Mouse (Mus musculus): ENCODE measurements around the gene Ube2l3. TPM values are rescaled to one million over a fixed set of nuclear protein-coding genes. Genes with fewer than 3 reads are reported as not detected.

The Ube2l3 gene
- 264 and 291 TPM in 2 replicates for polyA plus RNA-seq (2015; fragmentation: Nextera tagmentation; extraction: Ambion mirVana)

- H3K27ac ChIP-seq (ENCODE audit: low read length) = peak within 1 kb of the TSS; percentile 79
- no peaks in the 10 kb centered on the region for H3K27me3 ChIP-seq (ENCODE audit: control insufficient read depth, insufficient read depth, low read depth, low read length)
- H3K4me1 ChIP-seq (ENCODE audit: control insufficient read depth, insufficient read depth, low read length) = peaks cover 15% of the 10 kb centered on the region
- no peaks in the 10 kb centered on the region for H3K9me3 ChIP-seq (replicated peaks; ENCODE audit: control insufficient read depth, low read length, poor library complexity, severe bottlenecking)
- H3K4me2 ChIP-seq (ENCODE audit: low read length) = peak within 1 kb of the TSS; percentile 76
- H3K9ac ChIP-seq (ENCODE audit: low read depth, low read length) = peak within 1 kb of the TSS; percentile 98
- ATAC-seq = no peak
- 84% methylated on average over 1 of the region's 1 CpGs for WGBS
- H3K4me3 ChIP-seq (ENCODE audit: low read depth, low read length) = peak within 1 kb of the TSS; percentile 70
- no peaks in the 10 kb centered on the region for H3K36me3 ChIP-seq (ENCODE audit: control insufficient read depth, insufficient read depth, low read length)
Measured at GRCm38 (mm10) chr16:17202549-17202948, at the start of gene Ube2l3. TSS of gene Ube2l3 (minus strand) at chr16:17202649.

- H3K27ac ChIP-seq (ENCODE audit: low read length) = no peak overlapping the region
- H3K4me2 ChIP-seq (ENCODE audit: low read length) = no peak overlapping the region
- H3K36me3 ChIP-seq (ENCODE audit: control insufficient read depth, insufficient read depth, low read length) = peaks cover 3% of the 10 kb centered on the region
- 74% methylated on average over 3 of the region's 3 CpGs for WGBS
- ATAC-seq = no peak
- no peak overlapping the region for H3K9ac ChIP-seq (ENCODE audit: low read depth, low read length)
- H3K27me3 ChIP-seq (ENCODE audit: control insufficient read depth, insufficient read depth, low read depth, low read length) = no peaks in the 10 kb centered on the region
- no peak overlapping the region for H3K4me3 ChIP-seq (ENCODE audit: low read depth, low read length)
- peaks cover 22% of the 10 kb centered on the region for H3K4me1 ChIP-seq (ENCODE audit: control insufficient read depth, insufficient read depth, low read length)
- no peaks in the 10 kb centered on the region for H3K9me3 ChIP-seq (replicated peaks; ENCODE audit: control insufficient read depth, low read length, poor library complexity, severe bottlenecking)
Measured at GRCm38 (mm10) chr16:17251539-17251938, 49.1 kb upstream of the Ube2l3 start.

GRCm38 (mm10) chr16:17249135-17249534 lies 46.7 kb upstream of the Ube2l3 start:
- H3K36me3 ChIP-seq (ENCODE audit: control insufficient read depth, insufficient read depth, low read length) = no peaks in the 10 kb centered on the region
- H3K4me3 ChIP-seq (ENCODE audit: low read depth, low read length) = no peak overlapping the region
- no peaks in the 10 kb centered on the region for H3K27me3 ChIP-seq (ENCODE audit: control insufficient read depth, insufficient read depth, low read depth, low read length)
- no peak overlapping the region for H3K4me2 ChIP-seq (ENCODE audit: low read length)
- 81% methylated on average over 6 of the region's 6 CpGs for WGBS
- no peak for ATAC-seq
- peaks cover 19% of the 10 kb centered on the region for H3K4me1 ChIP-seq (ENCODE audit: control insufficient read depth, insufficient read depth, low read length)
- no peak overlapping the region for H3K9ac ChIP-seq (ENCODE audit: low read depth, low read length)
- no peak overlapping the region for H3K27ac ChIP-seq (ENCODE audit: low read length)
- H3K9me3 ChIP-seq (replicated peaks; ENCODE audit: control insufficient read depth, low read length, poor library complexity, severe bottlenecking) = no peaks in the 10 kb centered on the region

- Histone ChIP-seq H3K9me3 (replicated peaks; ENCODE audit: control insufficient read depth, low read length, poor library complexity, severe bottlenecking) (no peaks in the 10 kb centered on the region), H3K27me3 (ENCODE audit: control insufficient read depth, insufficient read depth, low read depth, low read length) (no peaks in the 10 kb centered on the region), H3K4me1 (ENCODE audit: control insufficient read depth, insufficient read depth, low read length) (peaks cover 10% of the 10 kb centered on the region), H3K36me3 (ENCODE audit: control insufficient read depth, insufficient read depth, low read length) (no peaks in the 10 kb centered on the region), H3K9ac (ENCODE audit: low read depth, low read length) (no peak overlapping the region), H3K27ac (ENCODE audit: low read length) (no peak overlapping the region), H3K4me3 (ENCODE audit: low read depth, low read length) (no peak overlapping the region), H3K4me2 (ENCODE audit: low read length) (no peak overlapping the region)
- WGBS = 76% methylated on average over 4 of the region's 4 CpGs
- no peak for ATAC-seq
Measured at GRCm38 (mm10) chr16:17247727-17248126, 45.3 kb upstream of the Ube2l3 start.

GRCm38 (mm10) chr16:17244996-17245395 lies 42.5 kb upstream of the Ube2l3 start:
- H3K4me2 ChIP-seq (ENCODE audit: low read length) = no peak overlapping the region
- WGBS = 93% methylated on average over 1 of the region's 1 CpGs
- no peaks in the 10 kb centered on the region for H3K27me3 ChIP-seq (ENCODE audit: control insufficient read depth, insufficient read depth, low read depth, low read length)
- H3K9me3 ChIP-seq (replicated peaks; ENCODE audit: control insufficient read depth, low read length, poor library complexity, severe bottlenecking) = no peaks in the 10 kb centered on the region
- no peaks in the 10 kb centered on the region for H3K36me3 ChIP-seq (ENCODE audit: control insufficient read depth, insufficient read depth, low read length)
- no peak overlapping the region for H3K9ac ChIP-seq (ENCODE audit: low read depth, low read length)
- H3K27ac ChIP-seq (ENCODE audit: low read length) = no peak overlapping the region
- no peak overlapping the region for H3K4me3 ChIP-seq (ENCODE audit: low read depth, low read length)
- peaks cover under 1% of the 10 kb centered on the region; the same call in 1 of the 2 replicates for H3K4me1 ChIP-seq (ENCODE audit: control insufficient read depth, insufficient read depth, low read length)
- no peak for ATAC-seq

- WGBS = 85% methylated on average over 1 of the region's 1 CpGs
Measured at GRCm38 (mm10) chr16:17243731-17244130, 41.3 kb upstream of the Ube2l3 start.

GRCm38 (mm10) chr16:17239409-17239808 lies 37.0 kb upstream of the Ube2l3 start:
- H3K36me3 ChIP-seq (ENCODE audit: control insufficient read depth, insufficient read depth, low read length) = no peaks in the 10 kb centered on the region
- no peaks in the 10 kb centered on the region for H3K9me3 ChIP-seq (replicated peaks; ENCODE audit: control insufficient read depth, low read length, poor library complexity, severe bottlenecking)
- no peaks in the 10 kb centered on the region for H3K27me3 ChIP-seq (ENCODE audit: control insufficient read depth, insufficient read depth, low read depth, low read length)
- no peak overlapping the region for H3K27ac ChIP-seq (ENCODE audit: low read length)
- no peak overlapping the region for H3K4me2 ChIP-seq (ENCODE audit: low read length)
- ATAC-seq = no peak
- no peak overlapping the region for H3K9ac ChIP-seq (ENCODE audit: low read depth, low read length)
- 75% methylated on average over 2 of the region's 2 CpGs for WGBS
- peaks cover 45% of the 10 kb centered on the region for H3K4me1 ChIP-seq (ENCODE audit: control insufficient read depth, insufficient read depth, low read length)
- H3K4me3 ChIP-seq (ENCODE audit: low read depth, low read length) = no peak overlapping the region

More at GRCm38 (mm10) chr16:17243731-17244130, 41.3 kb upstream of the Ube2l3 start:
- H3K36me3 ChIP-seq (ENCODE audit: control insufficient read depth, insufficient read depth, low read length) = no peaks in the 10 kb centered on the region
- no peak for ATAC-seq
- no peaks in the 10 kb centered on the region for H3K27me3 ChIP-seq (ENCODE audit: control insufficient read depth, insufficient read depth, low read depth, low read length)
- H3K4me1 ChIP-seq (ENCODE audit: control insufficient read depth, insufficient read depth, low read length) = peaks cover 8% of the 10 kb centered on the region
- H3K9ac ChIP-seq (ENCODE audit: low read depth, low read length) = no peak overlapping the region
- no peaks in the 10 kb centered on the region for H3K9me3 ChIP-seq (replicated peaks; ENCODE audit: control insufficient read depth, low read length, poor library complexity, severe bottlenecking)
- no peak overlapping the region for H3K27ac ChIP-seq (ENCODE audit: low read length)
- no peak overlapping the region for H3K4me3 ChIP-seq (ENCODE audit: low read depth, low read length)
- H3K4me2 ChIP-seq (ENCODE audit: low read length) = no peak overlapping the region

GRCm38 (mm10) chr16:17237634-17238033 lies 35.2 kb upstream of the Ube2l3 start:
- Histone ChIP-seq H3K4me1 (ENCODE audit: control insufficient read depth, insufficient read depth, low read length) (peaks cover 46% of the 10 kb centered on the region), H3K4me3 (ENCODE audit: low read depth, low read length) (no peak overlapping the region), H3K9me3 (replicated peaks; ENCODE audit: control insufficient read depth, low read length, poor library complexity, severe bottlenecking) (no peaks in the 10 kb centered on the region), H3K27me3 (ENCODE audit: control insufficient read depth, insufficient read depth, low read depth, low read length) (no peaks in the 10 kb centered on the region), H3K9ac (ENCODE audit: low read depth, low read length) (no peak overlapping the region), H3K4me2 (ENCODE audit: low read length) (no peak overlapping the region), H3K36me3 (ENCODE audit: control insufficient read depth, insufficient read depth, low read length) (no peaks in the 10 kb centered on the region), H3K27ac (ENCODE audit: low read length) (no peak overlapping the region)
- no peak for ATAC-seq
- 86% methylated on average over 3 of the region's 3 CpGs for WGBS

- Histone ChIP-seq H3K36me3 (ENCODE audit: control insufficient read depth, insufficient read depth, low read length) (no peaks in the 10 kb centered on the region), H3K27ac (ENCODE audit: low read length) (no peak overlapping the region; the same call in 1 of the 2 replicates), H3K9me3 (replicated peaks; ENCODE audit: control insufficient read depth, low read length, poor library complexity, severe bottlenecking) (no peaks in the 10 kb centered on the region), H3K4me3 (ENCODE audit: low read depth, low read length) (peak overlapping the region; percentile 93), H3K4me1 (ENCODE audit: control insufficient read depth, insufficient read depth, low read length) (peaks cover 46% of the 10 kb centered on the region), H3K9ac (ENCODE audit: low read depth, low read length) (peak overlapping the region; percentile 95), H3K4me2 (ENCODE audit: low read length) (peak overlapping the region; percentile 88), H3K27me3 (ENCODE audit: control insufficient read depth, insufficient read depth, low read depth, low read length) (no peaks in the 10 kb centered on the region)
- WGBS = 50% methylated on average over 9 of the region's 9 CpGs
- no peak for ATAC-seq
Measured at GRCm38 (mm10) chr16:17234916-17235665, 32.6 kb upstream of the Ube2l3 start.
